Mouse (Mus musculus) liver, embryonic 16.5 days (tissue): ENCODE data around the gene Vps13d. TPM values are rescaled to one million over a fixed set of nuclear protein-coding genes. Genes with fewer than 3 reads are reported as not detected.

Experiments
- ATAC-seq: fragments of 200-750 bp; cut with Nextera tagmentation; 2 replicates; pipeline ENCODE4 v1.8.0; 2017; ENCODE audit warnings: low read depth, mild to moderate bottlenecking, moderate number of reproducible peaks, moderate library complexity
- H3K27ac ChIP-seq: fragments of 300-500 bp; sonication (generic); 2 replicates; pipeline ENCODE4 v1.5.1; 2014; ENCODE audit warnings: mild to moderate bottlenecking, low read length
- H3K27me3 ChIP-seq: fragments of 300-500 bp; sonication (generic); 2 replicates; pipeline ENCODE4 v1.6.1; 2014; ENCODE audit warnings: low read depth, low read length, mixed read lengths; ENCODE audit not compliant: control insufficient read depth, insufficient read depth
- H3K36me3 ChIP-seq: fragments of 300-500 bp; sonication (generic); 2 replicates; pipeline ENCODE4 v1.6.1; 2014; ENCODE audit warnings: mild to moderate bottlenecking; ENCODE audit not compliant: control insufficient read depth, insufficient read depth
- H3K4me1 ChIP-seq: fragments of 300-500 bp; sonication (generic); 2 replicates; pipeline ENCODE4 v1.6.1; 2014; ENCODE audit warnings: low read depth, low read length, mixed read lengths; ENCODE audit not compliant: control insufficient read depth
- H3K4me2 ChIP-seq: fragments of 300-500 bp; sonication (generic); 2 replicates; pipeline ENCODE4 v1.6.1; 2014; ENCODE audit warnings: low read depth, low read length, mixed read lengths
- H3K4me3 ChIP-seq: fragments of 300-500 bp; sonication (generic); 2 replicates; pipeline ENCODE4 v1.5.1; 2014; ENCODE audit warnings: low read depth, mild to moderate bottlenecking, low read length
- H3K9ac ChIP-seq: fragments of 300-500 bp; sonication (generic); 2 replicates; pipeline ENCODE4 v1.6.1; 2014; ENCODE audit warnings: low read depth, low read length
- H3K9me3 ChIP-seq: fragments of 300-500 bp; sonication (generic); replicated peaks from 2 replicates; pipeline ENCODE4 v1.6.1; 2016; ENCODE audit warnings: low read length; ENCODE audit not compliant: control insufficient read depth
- WGBS: fragments of 180-500 bp; shearing (Covaris S2); extraction: QIAGEN DNeasy Blood & Tissue Kit; methylation state at CpG from one replicate; pipeline ENCODE4 v1.1.7; 2014; ENCODE audit not compliant: insufficient replicate concordance; 5-methylcytosine and 5-hydroxymethylcytosine counted together
- polyA plus RNA-seq: library from polyadenylated mRNA; unstranded; fragments of >200 nt; fragmentation: Nextera tagmentation; extraction: Ambion mirVana; gene quantifications from 2 replicates; pipeline ENCODE4 v1.2.1, GENCODE M21; 2015

Vps13d gene
- polyA plus RNA-seq, 1 experiment from 2014 or later, result 3.7 TPM

- H3K4me3 ChIP-seq, result no peak overlapping the region
- no peaks in the 10 kb centered on the region for H3K27me3 ChIP-seq
- H3K9ac ChIP-seq, result no peak overlapping the region
- no peak overlapping the region for H3K4me2 ChIP-seq
- peak; percentile 53 for ATAC-seq
- peaks cover 33% of the 10 kb centered on the region for H3K36me3 ChIP-seq
- 63% methylated on average over 2 of the region's 2 CpGs for WGBS
- no peak overlapping the region for H3K27ac ChIP-seq
- peaks cover 4% of the 10 kb centered on the region for H3K4me1 ChIP-seq
- H3K9me3 ChIP-seq, result no peaks in the 10 kb centered on the region
Observed at GRCm38 (mm10) chr4:145058749-145059442, 135.9 kb downstream of the Vps13d start.

GRCm38 (mm10) chr4:145056346-145056745 is 138.5 kb downstream of the Vps13d start:
- no peak overlapping the region for H3K4me3 ChIP-seq
- H3K36me3 ChIP-seq, result peaks cover 18% of the 10 kb centered on the region
- WGBS, result 88% methylated on average over 3 of the region's 3 CpGs
- no peaks in the 10 kb centered on the region for H3K9me3 ChIP-seq
- ATAC-seq, result no peak
- peaks cover 4% of the 10 kb centered on the region for H3K4me1 ChIP-seq
- no peak overlapping the region for H3K4me2 ChIP-seq
- H3K9ac ChIP-seq, result no peak overlapping the region
- no peaks in the 10 kb centered on the region for H3K27me3 ChIP-seq
- H3K27ac ChIP-seq, result no peak overlapping the region

GRCm38 (mm10) chr4:145055792-145056191 is 139.0 kb downstream of the Vps13d start:
- Histone ChIP-seq H3K36me3 (peaks cover 12% of the 10 kb centered on the region), H3K9ac (no peak overlapping the region), H3K4me3 (no peak overlapping the region), H3K27me3 (no peaks in the 10 kb centered on the region), H3K4me1 (peaks cover 5% of the 10 kb centered on the region), H3K27ac (no peak overlapping the region), H3K9me3 (no peaks in the 10 kb centered on the region), H3K4me2 (no peak overlapping the region)
- 75% methylated on average over 3 of the region's 3 CpGs for WGBS
- ATAC-seq, result no peak

- peaks cover 11% of the 10 kb centered on the region; the same call in 1 of the 2 replicates for H3K36me3 ChIP-seq
- H3K9me3 ChIP-seq, result no peaks in the 10 kb centered on the region
- H3K4me2 ChIP-seq, result no peak overlapping the region
- H3K9ac ChIP-seq, result no peak overlapping the region
- no peak overlapping the region for H3K4me3 ChIP-seq
- no peak for ATAC-seq
- H3K27me3 ChIP-seq, result no peaks in the 10 kb centered on the region
- H3K27ac ChIP-seq, result no peak overlapping the region
- WGBS, result 69% methylated on average over 3 of the region's 3 CpGs
- H3K4me1 ChIP-seq, result peaks cover 12% of the 10 kb centered on the region
Observed at GRCm38 (mm10) chr4:145054369-145054768, 140.4 kb downstream of the Vps13d start.

- no peak overlapping the region for H3K27ac ChIP-seq
- H3K9me3 ChIP-seq, result no peaks in the 10 kb centered on the region
- no peaks in the 10 kb centered on the region for H3K27me3 ChIP-seq
- no peak for ATAC-seq
- no peak overlapping the region for H3K9ac ChIP-seq
- peaks cover 11% of the 10 kb centered on the region for H3K4me1 ChIP-seq
- H3K4me2 ChIP-seq, result no peak overlapping the region
- 73% methylated on average over 1 of the region's 1 CpGs for WGBS
- peaks cover 11% of the 10 kb centered on the region; the same call in 1 of the 2 replicates for H3K36me3 ChIP-seq
- no peak overlapping the region for H3K4me3 ChIP-seq
Observed at GRCm38 (mm10) chr4:145052697-145053096, 142.1 kb downstream of the Vps13d start.

GRCm38 (mm10) chr4:145052282-145052681 is 142.5 kb downstream of the Vps13d start:
- peaks cover 11% of the 10 kb centered on the region for H3K4me1 ChIP-seq
- no peak overlapping the region for H3K27ac ChIP-seq
- H3K9me3 ChIP-seq, result no peaks in the 10 kb centered on the region
- peaks cover 11% of the 10 kb centered on the region; the same call in 1 of the 2 replicates for H3K36me3 ChIP-seq
- H3K9ac ChIP-seq, result no peak overlapping the region
- no peak overlapping the region for H3K4me2 ChIP-seq
- 83% methylated on average over 3 of the region's 3 CpGs for WGBS
- no peaks in the 10 kb centered on the region for H3K27me3 ChIP-seq
- ATAC-seq, result no peak
- no peak overlapping the region for H3K4me3 ChIP-seq

- Histone ChIP-seq H3K4me3 (no peak overlapping the region), H3K9me3 (no peaks in the 10 kb centered on the region), H3K4me2 (no peak overlapping the region), H3K9ac (no peak overlapping the region), H3K27ac (no peak overlapping the region), H3K4me1 (peaks cover 11% of the 10 kb centered on the region), H3K36me3 (peaks cover 8% of the 10 kb centered on the region; the same call in 1 of the 2 replicates), H3K27me3 (no peaks in the 10 kb centered on the region)
- WGBS, result 76% methylated on average over 4 of the region's 4 CpGs
- ATAC-seq, result no peak
Observed at GRCm38 (mm10) chr4:145051209-145051969, 143.4 kb downstream of the Vps13d start.

- H3K4me2 ChIP-seq, result no peak overlapping the region
- H3K9ac ChIP-seq, result no peak overlapping the region
- H3K9me3 ChIP-seq, result no peaks in the 10 kb centered on the region
- H3K27me3 ChIP-seq, result no peaks in the 10 kb centered on the region
- WGBS, result 63% methylated on average over 8 of the region's 8 CpGs
- peaks cover 10% of the 10 kb centered on the region; the same call in 1 of the 2 replicates for H3K36me3 ChIP-seq
- H3K4me1 ChIP-seq, result peaks cover 11% of the 10 kb centered on the region
- H3K4me3 ChIP-seq, result no peak overlapping the region
- peak overlapping the region; percentile 8; the same call in 1 of the 2 replicates for H3K27ac ChIP-seq
- ATAC-seq, result peak; percentile 78
Observed at GRCm38 (mm10) chr4:145050518-145051208, 144.1 kb downstream of the Vps13d start.
